Mouse (Mus musculus): Measurements from ENCODE around the gene Gm5431.
"Not testable (repeated sequence)": the region's sequence is repeated elsewhere in the genome, so short reads cannot be mapped to it uniquely, and the experiment has no call there.

Gene Gm5431

DNA sequence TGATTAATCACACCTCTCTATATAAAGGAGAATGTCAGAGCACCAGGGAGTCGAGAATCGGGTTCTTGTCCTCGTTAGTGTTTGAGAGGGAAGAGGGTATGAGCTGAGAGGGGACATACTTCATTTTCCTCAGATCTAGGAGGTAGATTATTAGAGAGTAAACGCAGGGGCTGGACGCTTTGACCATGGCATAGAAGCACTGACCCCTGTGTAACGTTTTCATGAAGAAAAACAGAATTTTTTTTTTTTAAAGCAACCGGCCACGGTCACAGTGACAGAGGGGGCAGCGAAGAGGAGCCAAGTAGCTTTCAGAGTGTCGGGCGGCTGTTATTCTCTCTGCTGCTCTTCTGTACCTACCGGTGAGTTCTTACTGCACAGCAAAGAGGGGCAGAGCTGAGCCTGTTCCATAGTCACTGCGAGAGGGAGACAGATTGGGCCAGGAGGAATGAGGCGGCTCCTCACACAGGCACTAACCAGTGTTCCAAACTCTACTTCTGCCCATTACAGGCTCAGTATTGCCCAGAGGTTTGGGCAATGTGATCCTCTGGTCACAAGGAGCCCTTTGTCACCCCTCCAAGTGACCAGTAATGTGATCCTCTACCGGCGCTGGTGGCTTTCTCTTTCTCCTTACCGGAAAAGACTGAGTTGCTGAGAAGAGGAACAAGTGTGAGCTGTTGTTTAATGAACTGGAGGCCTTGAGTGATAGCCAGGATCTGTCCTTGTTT, 30.0 kb downstream of the Gm5431 start:
- DNase-seq (ENCODE audit: extremely low spot score, low read depth, low spot score) = no peak

DNA sequence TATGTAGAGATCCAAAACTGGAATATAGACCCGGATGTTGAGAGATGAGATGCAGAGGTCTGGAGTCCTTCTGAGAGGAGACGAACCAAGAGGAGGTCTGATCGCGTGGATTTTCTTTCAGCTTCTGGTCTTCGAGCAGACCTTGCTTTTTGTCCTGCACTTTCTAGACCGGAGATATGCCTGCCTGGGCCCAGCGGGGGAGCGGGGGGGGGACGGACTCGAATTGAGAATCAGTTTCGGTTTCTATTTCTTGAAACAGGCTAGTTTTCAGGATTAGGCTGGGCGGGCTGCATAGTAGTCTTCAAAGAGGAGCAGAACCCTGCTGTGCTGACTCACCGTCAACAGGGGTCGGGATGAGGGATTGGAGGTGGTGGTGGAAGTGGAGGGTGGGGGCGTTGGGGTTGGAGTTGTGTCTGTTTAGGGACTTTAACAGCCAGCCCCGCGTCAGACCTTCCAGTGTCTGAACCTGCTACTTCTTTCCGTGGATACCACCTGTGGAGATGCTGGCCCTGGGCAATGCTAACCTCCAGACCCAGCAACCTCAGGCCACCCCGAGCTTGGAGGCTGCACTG, 30.7 kb downstream of the Gm5431 start, which contains the start of gene Irgm1:
Irgm1 (minus strand) TSS at position 483 of the 572 bp plus-strand sequence.
- DNase-seq (ENCODE audit: extremely low spot score, low read depth, low spot score) = no peak

DNA sequence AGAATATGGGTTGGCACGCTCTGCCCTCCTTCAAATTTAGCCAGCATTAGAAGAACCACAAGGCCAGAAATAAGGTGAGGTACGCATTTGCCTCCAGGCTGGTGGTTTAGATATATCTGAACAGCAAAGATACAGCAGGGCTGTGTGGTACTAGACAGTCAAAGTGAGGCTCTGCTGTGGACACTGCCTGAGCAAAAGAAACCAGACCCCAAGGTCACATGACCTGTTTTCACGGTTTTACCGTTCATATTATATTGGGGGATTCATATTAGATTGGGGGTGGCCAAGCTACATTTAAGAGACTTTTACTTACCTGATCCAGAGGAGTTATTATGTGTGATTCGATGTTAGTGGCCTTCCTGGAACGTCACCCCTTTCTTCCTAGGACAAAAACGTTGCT, 31.2 kb downstream of the Gm5431 start:
- no peak for DNase-seq (ENCODE audit: extremely low spot score, low read depth, low spot score)

DNA sequence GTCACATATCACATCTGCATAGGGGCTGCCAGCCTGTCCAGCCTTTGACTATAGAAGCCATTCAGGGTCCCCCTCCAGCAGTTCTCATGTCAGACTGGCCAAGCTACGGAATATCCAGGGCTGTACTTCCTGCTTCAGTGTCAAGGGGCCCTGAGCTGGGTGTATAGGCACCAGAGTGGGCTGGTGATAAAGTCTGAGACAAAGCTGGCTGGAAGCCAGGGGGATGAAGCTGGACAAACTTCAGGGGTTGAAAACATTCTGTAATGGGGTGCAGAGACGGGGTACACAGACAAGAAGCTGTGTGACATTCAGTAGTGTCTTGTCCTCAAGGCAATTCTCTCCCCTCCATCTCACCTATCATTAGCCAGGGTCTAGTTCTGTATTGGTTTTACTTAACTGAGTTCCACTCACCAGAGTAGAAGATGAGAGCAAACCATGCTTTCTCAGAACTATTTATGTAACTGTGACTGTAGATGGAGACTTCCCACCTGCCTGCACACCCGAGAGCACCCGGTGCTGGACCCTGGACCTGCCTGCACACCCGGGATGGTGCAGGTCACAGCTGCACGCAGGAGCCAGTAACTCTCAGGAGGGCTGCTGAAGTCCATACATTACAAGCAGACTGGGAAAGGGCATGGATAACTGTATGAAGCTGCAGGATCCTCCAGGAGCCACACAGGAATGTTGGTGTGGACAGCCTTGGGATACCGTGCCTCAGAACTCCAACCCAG, 32.5 kb downstream of the Gm5431 start:
- no peak for DNase-seq (ENCODE audit: extremely low spot score, low read depth, low spot score)

DNA sequence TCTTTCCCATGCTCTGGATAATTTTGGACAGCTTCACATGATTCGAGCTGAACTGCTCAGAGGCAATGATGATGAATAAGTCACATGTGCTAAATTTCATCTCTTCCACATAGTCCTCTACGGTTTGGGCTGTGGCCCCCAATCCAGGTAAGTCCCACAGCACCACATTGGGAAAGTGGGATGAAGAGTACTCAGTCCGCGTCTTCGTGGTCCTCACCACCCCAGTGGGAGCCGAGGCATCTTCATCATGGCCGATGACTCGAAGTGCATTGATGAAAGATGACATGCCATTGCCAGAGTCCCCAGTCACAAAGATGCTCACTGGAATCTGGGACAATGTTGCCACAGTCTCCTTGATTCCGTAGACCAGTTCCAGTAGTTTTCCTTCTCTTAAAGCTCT, 35.5 kb downstream of the Gm5431 start:
- DNase-seq (ENCODE audit: extremely low spot score, low read depth, low spot score) = no peak

DNA sequence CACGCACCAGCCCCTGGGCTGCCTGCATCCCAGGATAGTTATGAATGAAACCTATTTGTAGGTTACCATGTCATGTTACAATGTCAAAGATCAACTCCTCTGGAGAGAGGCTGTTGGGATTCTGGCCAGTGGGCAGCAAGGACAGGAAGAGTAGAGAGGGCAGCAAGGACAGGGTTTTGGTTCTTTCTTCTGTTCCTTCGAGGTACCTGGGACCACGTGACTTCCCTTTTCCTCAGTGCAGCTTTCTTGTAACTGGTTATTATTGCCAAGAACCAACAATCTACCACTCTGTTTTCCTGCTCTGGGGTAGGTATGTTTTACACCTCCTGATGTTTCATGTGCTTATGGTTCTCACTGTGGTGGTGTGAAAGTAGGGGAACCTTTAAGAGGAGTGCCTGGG, 38.2 kb downstream of the Gm5431 start:
- DNase-seq (ENCODE audit: extremely low spot score, low read depth, low spot score) = no peak

DNA sequence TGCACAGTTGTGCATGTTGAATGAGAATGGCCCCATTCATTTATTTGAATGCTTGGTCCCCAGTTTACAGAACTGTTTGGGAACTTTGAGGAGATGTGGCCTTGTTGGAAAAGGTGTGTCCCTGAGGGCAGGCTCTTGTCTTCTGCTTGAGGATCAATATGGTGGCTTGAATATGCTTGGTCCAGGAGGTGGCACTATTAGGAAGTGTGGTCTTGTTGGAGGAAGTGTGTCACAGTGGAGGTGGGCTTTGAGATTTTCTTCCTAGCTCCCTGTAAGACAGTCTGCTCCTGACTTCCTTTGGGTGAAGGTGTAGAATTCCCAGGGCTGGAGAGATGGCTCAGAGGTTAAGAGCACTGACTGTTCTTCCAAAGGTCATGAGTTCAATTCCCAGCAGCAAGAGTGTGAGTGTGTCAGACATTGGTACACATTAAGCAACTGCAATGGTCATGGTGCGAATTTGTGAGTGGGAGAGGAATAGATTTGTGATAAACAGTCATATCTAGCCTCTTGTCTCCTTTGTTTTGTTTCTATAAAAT, 39.2 kb downstream of the Gm5431 start:
- DNase-seq (ENCODE audit: extremely low spot score, low read depth, low spot score) = no peak

DNA sequence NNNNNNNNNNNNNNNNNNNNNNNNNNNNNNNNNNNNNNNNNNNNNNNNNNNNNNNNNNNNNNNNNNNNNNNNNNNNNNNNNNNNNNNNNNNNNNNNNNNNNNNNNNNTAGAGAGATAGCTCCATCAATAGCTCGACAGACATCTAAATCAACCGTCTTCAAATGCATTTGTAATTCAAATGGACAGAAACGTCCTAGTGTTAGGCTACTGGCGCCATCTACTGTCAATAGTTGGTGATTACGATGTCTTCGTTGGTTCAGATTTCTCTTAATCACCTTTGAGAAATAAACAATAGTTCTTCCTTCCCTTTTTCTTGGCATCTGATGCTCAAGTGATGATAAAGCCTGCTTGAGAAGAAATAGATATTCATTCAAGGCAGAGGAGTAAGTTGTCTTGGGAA, 43.0 kb downstream of the Gm5431 start:
- DNase-seq (ENCODE audit: extremely low spot score, low read depth, low spot score) = no peak

DNA sequence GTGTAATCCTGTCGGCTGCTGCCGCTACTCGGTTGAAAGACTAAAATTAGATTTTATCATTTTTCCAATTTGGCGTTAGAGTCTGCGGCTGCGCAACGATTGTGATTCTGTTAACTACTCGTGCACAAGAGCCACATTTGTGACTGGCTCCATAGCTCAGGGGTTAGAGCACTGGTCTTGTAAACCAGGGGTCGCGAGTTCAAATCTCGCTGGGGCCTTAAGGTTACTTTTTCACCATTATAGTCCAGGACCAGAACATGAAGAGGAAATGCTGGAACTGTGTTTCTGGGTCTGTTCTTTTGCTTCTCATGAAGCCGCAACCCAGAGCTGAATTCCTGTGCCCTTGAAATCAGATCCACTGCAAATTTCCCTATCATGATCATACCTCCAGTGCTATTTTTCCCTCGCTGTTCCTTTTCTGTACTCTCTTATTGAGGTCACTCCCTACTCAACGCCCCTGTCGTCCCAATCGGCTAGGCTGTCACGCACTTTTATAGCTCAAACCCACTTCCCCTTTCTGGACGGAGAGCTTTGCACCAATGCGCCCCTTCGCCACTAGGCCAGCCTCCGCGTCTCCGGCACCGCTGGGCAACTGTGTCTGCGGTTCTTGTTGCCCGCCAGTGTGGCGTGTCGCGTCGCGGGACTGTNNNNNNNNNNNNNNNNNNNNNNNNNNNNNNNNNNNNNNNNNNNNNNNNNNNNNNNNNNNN, 48.4 kb downstream of the Gm5431 start:
- no peak for DNase-seq (ENCODE audit: extremely low spot score, low read depth, low spot score)

DNA sequence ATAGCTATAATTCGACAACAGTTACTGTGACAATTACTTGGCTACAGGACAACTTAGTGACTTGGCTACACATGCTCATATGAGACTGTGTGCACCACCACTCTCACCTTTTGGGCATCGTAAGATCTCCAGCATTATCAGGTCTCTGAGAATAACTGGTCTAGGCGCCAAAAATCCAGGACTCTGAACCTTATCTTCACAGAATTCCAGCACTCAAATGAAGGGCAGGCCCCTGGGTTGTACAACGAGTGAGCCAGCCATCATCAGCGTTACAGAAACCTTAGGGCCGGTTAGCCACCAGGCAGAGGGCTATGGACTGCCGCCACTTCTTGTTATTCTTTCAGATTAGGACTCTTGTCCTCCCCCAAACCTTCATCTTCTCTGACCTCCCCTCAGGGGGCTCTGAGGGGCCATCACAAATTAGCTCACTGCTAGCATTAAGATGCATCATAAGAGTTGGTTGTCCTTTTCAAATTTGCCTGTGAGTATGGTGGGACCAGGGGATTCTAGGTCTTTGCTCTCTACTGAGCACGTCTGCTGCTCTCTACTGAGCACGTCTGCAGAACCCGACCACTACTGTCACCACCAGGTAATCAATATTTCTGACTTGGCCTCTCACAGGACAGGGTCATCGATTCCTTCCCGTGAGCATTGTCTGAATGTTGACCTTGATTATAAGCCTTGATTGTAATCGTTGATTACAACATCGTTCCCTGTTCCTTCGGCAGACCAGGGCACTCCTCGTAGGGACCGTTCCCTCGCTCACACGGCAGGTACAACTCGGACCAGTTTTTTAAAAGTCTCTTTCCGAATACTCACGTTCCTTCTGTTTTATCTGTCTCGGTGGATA, 49.2 kb downstream of the Gm5431 start:
- no peak for DNase-seq (ENCODE audit: extremely low spot score, low read depth, low spot score)

DNA sequence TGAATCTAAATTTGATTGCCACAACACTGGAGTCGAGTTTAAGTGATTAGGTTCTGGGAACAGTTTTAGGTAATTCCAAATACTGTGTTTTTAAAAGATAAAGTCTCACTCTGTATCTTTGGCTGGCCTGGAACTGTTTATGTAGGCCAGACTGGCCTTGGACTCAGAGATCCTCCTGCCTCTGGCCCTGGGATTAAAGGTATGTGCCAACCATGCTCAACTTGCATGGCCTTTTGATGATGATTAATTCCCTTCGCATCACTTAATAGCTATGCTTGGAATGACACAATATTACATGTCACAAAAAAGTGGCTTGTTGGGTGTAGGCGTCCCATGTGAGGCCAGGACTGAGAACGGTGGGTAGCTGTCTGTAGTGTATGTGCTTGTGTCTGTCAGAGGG, 49.8 kb downstream of the Gm5431 start:
- DNase-seq (ENCODE audit: extremely low spot score, low read depth, low spot score) = no peak

DNA sequence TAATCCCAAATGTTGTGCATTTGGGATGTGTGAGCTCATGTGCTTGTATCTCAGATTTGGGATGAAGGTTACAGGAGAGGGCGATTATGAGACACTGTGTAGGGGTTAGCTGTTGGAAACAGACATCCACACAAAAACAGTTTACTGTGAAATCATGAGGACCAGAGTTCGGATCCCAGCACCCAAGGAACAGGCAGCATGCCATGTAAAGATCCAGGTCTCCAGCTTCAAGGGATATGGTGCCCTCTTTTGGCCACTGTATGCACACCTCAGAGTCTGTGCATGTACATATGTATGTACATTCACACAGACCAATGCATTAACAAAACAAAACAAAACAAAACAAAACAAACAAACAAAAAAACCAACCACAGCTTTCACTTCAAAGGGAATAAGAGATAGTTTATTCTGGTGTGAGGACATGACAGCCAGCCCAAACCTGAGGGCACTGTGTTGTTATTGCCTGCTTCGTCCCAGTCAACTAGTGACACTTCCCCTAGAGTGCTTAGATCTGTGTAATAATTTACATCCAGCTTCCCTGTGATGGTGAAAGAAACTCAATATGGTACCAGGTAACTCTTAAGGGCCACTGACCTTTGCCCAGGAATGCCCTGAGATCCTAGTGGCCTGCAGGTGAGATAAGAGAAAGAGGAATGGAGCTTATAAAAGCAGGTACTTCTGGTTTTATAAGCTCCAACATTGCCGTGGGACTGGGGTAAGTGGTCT, 50.6 kb downstream of the Gm5431 start:
- no peak for DNase-seq (ENCODE audit: extremely low spot score, low read depth, low spot score)

DNA sequence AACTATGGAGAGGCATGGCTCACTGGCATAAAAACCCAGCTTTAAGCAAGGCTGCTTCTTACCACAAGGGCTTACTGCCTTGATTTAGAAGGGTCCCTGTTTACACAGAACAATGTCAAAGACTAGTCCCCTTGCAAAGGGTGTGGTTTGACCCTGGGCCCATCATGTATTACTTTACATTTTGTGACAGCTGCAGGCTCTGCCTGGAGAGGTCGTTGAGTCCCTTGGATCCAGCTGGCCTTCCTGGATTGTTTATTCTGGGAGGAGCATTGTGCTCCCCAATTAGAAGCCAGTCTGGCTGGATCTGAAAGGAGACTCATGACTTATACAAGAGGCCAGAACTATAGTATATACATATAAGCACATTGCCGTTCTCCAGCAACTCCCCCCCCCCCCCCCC, 51.8 kb downstream of the Gm5431 start:
- no peak for DNase-seq (ENCODE audit: extremely low spot score, low read depth, low spot score)

DNA sequence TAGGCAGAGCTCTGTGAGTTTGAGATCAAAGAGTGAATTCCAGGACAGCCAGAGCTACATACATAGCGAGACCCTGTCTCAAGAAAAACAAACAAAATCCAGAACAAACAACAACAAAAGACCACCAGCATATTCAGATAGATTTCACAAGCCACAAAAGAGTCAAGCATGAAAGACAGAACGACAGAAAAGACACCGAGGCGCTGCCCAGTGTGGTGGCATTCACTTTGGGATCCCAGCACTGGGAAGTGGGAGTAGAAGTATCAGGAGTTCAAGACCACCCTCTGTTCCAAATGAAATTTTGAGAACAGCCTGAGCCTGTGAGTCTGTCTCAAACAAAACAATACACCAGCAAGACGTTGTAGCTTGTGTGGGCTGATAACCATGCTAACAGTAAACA, 55.1 kb downstream of the Gm5431 start:
- no peak for DNase-seq (ENCODE audit: extremely low spot score, low read depth, low spot score)

DNA sequence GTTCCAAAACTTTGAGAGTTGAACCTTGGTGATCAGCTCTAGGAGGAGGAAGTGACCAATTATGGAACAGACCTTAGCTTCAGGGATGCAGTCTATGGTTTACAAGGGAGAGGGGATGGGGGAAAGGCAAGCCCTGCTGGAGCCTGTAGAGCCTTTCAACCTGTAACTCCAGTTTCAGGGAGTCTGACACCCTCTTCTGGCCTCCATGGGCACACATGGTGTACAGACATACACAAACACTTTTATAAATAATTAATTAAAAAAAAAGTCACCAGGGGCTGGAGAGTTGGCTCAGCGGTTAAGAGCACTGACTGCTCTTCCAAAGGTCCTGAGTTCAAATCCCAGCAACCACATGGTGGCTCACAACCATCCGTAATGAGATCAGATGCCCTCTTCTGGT, 55.7 kb downstream of the Gm5431 start:
- not testable (repeated sequence) for DNase-seq (ENCODE audit: extremely low spot score, low read depth, low spot score)

DNA sequence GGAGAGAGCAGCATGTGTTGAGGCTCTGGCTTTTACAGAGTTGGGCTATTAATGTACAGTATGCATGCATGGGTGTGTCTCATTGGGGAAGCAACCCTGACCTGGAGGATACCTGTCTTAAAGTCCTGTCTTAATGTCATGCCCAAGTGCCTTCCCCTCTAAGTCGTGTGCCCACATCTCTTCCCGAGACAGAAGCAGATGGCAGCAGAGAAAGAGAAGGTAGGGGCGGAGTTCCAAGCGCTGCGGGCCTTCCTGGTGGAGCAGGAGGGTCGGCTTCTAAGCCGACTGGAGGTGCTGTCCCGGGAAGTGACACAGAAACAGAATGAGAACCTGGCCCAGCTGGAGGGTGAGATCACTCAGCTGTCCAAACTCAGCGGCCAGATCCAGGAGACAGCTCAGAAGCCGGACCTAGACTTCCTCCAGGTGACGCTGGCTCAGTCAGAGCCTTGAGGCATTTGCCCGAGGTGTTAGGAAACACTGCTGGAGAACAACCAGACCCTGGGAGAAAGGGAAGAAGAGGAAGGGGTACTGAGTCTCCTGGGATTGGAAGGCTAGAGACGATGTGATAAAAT, 56.7 kb downstream of the Gm5431 start:
- DNase-seq (ENCODE audit: extremely low spot score, low read depth, low spot score) = no peak

DNA sequence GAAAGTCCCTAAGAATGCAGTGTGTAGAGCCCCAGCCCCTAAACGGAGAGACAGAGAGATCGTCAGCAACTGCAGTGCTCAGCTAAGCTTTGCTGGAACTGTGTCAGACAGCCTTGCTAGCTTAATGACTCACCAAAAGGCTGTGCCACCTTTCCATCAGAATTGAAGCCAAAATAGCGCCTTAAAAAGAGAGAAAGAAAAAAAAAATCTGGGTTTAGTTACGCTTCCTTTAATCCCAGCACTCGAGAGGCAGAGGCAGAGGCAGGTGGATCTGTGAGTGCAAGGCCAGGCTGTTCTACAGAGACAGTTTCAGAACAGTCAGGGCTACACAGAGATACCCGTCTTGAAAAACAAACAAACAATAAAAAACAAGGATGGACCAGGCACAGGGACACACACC, 57.7 kb downstream of the Gm5431 start:
- no peak for DNase-seq (ENCODE audit: extremely low spot score, low read depth, low spot score)

DNA sequence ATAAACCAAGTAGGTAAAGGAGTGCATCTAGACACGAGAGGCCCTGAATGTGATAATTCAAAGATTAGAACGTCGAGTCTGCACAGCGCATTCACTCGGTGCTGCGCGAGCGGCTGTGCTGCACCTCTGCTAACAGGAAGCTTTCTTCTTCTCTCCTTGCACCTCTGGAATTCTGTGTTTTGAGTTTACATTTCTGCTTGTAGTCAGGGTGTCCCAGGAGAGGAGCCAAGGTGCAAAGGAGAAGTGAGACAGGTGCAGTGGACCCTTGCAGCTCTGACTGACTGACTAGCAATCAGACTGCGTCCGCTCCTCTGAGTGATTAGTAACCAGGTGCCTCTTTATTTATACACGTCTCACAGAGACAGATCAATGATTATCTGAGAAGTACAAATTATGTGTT, 58.8 kb downstream of the Gm5431 start:
- no peak for DNase-seq (ENCODE audit: extremely low spot score, low read depth, low spot score)

DNA sequence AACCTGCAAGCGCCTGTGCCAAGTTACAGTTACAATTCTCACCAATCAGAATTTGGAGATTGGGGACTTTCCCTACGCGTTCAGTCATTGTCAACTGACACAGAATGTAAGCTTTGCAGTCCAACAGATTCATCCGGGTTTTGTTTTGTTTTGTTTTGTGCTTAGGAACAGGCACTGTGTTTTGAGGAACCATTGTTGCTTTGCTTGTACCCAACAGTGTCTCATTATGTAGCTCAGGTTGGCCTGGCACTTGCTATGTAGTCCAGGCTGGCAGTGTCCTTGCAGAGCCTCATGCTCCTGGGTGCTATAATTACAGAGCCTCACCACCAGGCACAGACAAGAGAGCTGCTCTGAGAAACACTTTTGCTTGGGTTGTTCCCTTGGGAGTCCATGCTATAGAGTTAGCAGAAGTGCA, 59.6 kb downstream of the Gm5431 start:
- no peak for DNase-seq (ENCODE audit: extremely low spot score, low read depth, low spot score)

Measured in hindlimb bud, embryonic 11.5 days (tissue).